Mouse (Mus musculus): Measurements from ENCODE around the gene Hrc. TPM values are rescaled to one million over a fixed set of nuclear protein-coding genes. Genes with fewer than 3 reads are reported as not detected.
A peak's percentile ranks its signal among the peaks of the same experiment; 100 is the strongest.

The Hrc gene
- polyA plus RNA-seq, 1 experiment from 2014 or later, result 0.12 TPM

- no peak for DNase-seq (ENCODE audit: low spot score)
- WGBS, result 46% methylated on average over 10 of the region's 10 CpGs
- Histone ChIP-seq H3K27ac (replicated peaks) (no peak overlapping the region), H3K4me1 (peaks cover 31% of the 10 kb centered on the region), H3K27me3 (ENCODE audit: low read depth, poor library complexity, severe bottlenecking) (no peaks in the 10 kb centered on the region), H3K4me3 (no peak overlapping the region), H3K36me3 (no peaks in the 10 kb centered on the region), H3K9me3 (replicated peaks) (no peaks in the 10 kb centered on the region)
These were observed 22.2 kb upstream of the Hrc start for GRCm38 (mm10) chr7:45312686-45313453.

DNA sequence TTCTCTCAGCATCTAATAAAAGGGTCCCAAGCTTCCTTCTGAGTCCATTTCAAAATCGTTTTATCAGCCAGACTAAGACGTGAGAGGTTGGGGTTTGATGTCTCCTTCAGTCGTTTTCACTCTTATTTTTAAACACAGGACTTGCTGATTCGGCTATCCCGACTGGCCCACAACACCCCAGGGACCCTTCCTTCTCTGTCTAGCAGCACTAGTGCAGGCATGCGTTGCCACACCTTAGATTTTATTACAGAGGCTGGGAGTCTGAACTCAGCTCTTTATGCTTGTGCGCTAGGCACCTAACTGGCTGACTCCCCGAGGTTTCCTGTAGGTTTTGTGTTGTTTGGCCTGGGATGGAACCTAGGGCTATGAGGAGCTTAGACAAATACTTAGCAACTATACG is 21.6 kb upstream of the Hrc start:
- no peak for DNase-seq (ENCODE audit: low spot score)
- Histone ChIP-seq H3K4me1 (peaks cover 31% of the 10 kb centered on the region), H3K27me3 (ENCODE audit: low read depth, poor library complexity, severe bottlenecking) (no peaks in the 10 kb centered on the region), H3K9me3 (replicated peaks) (no peaks in the 10 kb centered on the region), H3K36me3 (no peaks in the 10 kb centered on the region), H3K27ac (replicated peaks) (no peak overlapping the region), H3K4me3 (no peak overlapping the region)
- WGBS, result 57% methylated on average over 9 of the region's 9 CpGs

GRCm38 (mm10) chr7:45315182-45315701 is 19.8 kb upstream of the Hrc start:
- Histone ChIP-seq H3K36me3 (no peaks in the 10 kb centered on the region), H3K4me3 (no peak overlapping the region), H3K4me1 (peaks cover 15% of the 10 kb centered on the region), H3K27me3 (ENCODE audit: low read depth, poor library complexity, severe bottlenecking) (no peaks in the 10 kb centered on the region), H3K9me3 (replicated peaks) (no peaks in the 10 kb centered on the region), H3K27ac (replicated peaks) (no peak overlapping the region)
- DNase-seq (ENCODE audit: low spot score), result no peak
- 89% methylated on average over 10 of the region's 10 CpGs for WGBS

DNA sequence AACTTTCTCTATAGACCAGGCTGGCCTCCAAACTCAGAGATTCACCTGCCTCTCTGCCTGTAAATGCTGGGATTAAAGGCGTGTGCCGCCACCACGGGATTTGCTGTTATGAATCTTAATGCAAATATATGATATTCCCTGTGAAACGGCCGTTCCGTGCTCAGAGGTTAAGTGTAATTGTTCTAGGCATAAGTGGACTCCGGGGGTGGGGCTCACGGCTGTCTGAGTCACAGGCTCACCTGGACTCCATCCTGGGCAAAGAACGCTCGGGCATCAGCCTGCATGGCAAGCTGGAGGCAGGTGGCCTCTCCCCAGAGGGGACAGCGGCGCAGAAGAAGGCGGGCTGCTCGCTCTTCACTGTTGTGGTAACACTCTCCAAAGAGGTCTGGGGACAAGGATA is 18.6 kb upstream of the Hrc start:
- DNase-seq (ENCODE audit: low spot score), result no peak
- H3K27me3 ChIP-seq (ENCODE audit: low read depth, poor library complexity, severe bottlenecking), result no peaks in the 10 kb centered on the region
- peaks cover 13% of the 10 kb centered on the region for H3K4me1 ChIP-seq
- no peak overlapping the region for H3K4me3 ChIP-seq
- H3K9me3 ChIP-seq (replicated peaks), result no peaks in the 10 kb centered on the region
- H3K36me3 ChIP-seq, result no peaks in the 10 kb centered on the region
- no peak overlapping the region for H3K27ac ChIP-seq (replicated peaks)
- 94% methylated on average over 14 of the region's 14 CpGs for WGBS

GRCm38 (mm10) chr7:45322245-45322644 is 12.8 kb upstream of the Hrc start:
- WGBS, result 95% methylated on average over 4 of the region's 4 CpGs
- H3K36me3 ChIP-seq, result no peaks in the 10 kb centered on the region
- H3K27me3 ChIP-seq (ENCODE audit: low read depth, poor library complexity, severe bottlenecking), result no peaks in the 10 kb centered on the region
- DNase-seq (ENCODE audit: low spot score), result no peak
- H3K4me3 ChIP-seq, result no peak overlapping the region
- H3K27ac ChIP-seq (replicated peaks), result no peak overlapping the region
- no peaks in the 10 kb centered on the region for H3K9me3 ChIP-seq (replicated peaks)
- H3K4me1 ChIP-seq, result no peaks in the 10 kb centered on the region

DNA sequence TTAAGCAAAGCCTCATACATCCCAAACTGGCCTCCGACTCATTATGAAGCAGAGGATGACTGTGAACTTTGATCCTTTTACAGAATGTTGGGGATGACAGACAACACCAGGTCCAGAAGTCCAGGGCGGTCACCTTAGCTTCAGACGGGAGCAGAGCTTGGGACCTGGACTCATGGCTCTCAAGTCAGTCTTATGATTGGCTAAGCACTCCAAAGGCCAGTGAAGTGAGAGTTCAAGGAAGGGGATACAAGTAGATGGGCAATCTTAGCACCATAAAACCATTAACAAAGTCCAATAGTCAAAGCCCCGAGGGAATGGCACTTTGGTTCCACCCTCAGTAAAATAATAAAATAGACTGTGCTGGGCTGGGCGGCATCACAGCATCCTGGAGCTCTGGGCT is 12.0 kb upstream of the Hrc start:
- no peak for DNase-seq (ENCODE audit: low spot score)
- H3K36me3 ChIP-seq, result no peaks in the 10 kb centered on the region
- no peak overlapping the region for H3K27ac ChIP-seq (replicated peaks)
- no peaks in the 10 kb centered on the region for H3K27me3 ChIP-seq (ENCODE audit: low read depth, poor library complexity, severe bottlenecking)
- no peaks in the 10 kb centered on the region for H3K9me3 ChIP-seq (replicated peaks)
- 89% methylated on average over 5 of the region's 5 CpGs for WGBS
- no peak overlapping the region for H3K4me3 ChIP-seq
- H3K4me1 ChIP-seq, result no peaks in the 10 kb centered on the region

- Histone ChIP-seq H3K4me1 (no peaks in the 10 kb centered on the region), H3K36me3 (no peaks in the 10 kb centered on the region), H3K27me3 (ENCODE audit: low read depth, poor library complexity, severe bottlenecking) (no peaks in the 10 kb centered on the region), H3K27ac (replicated peaks) (no peak overlapping the region), H3K9me3 (replicated peaks) (no peaks in the 10 kb centered on the region), H3K4me3 (no peak overlapping the region)
- no peak for DNase-seq (ENCODE audit: low spot score)
These were observed 9.3 kb upstream of the Hrc start for GRCm38 (mm10) chr7:45325800-45326199.

- no peaks in the 10 kb centered on the region for H3K36me3 ChIP-seq
- 81% methylated on average over 13 of the region's 13 CpGs for WGBS
- DNase-seq (ENCODE audit: low spot score), result no peak
- H3K4me3 ChIP-seq, result no peak overlapping the region
- H3K4me1 ChIP-seq, result peaks cover 16% of the 10 kb centered on the region
- H3K27me3 ChIP-seq (ENCODE audit: low read depth, poor library complexity, severe bottlenecking), result peaks cover 16% of the 10 kb centered on the region
- no peak overlapping the region for H3K27ac ChIP-seq (replicated peaks)
- H3K9me3 ChIP-seq (replicated peaks), result no peaks in the 10 kb centered on the region
These were observed 6.1 kb upstream of the Hrc start for GRCm38 (mm10) chr7:45328841-45329475.

DNA sequence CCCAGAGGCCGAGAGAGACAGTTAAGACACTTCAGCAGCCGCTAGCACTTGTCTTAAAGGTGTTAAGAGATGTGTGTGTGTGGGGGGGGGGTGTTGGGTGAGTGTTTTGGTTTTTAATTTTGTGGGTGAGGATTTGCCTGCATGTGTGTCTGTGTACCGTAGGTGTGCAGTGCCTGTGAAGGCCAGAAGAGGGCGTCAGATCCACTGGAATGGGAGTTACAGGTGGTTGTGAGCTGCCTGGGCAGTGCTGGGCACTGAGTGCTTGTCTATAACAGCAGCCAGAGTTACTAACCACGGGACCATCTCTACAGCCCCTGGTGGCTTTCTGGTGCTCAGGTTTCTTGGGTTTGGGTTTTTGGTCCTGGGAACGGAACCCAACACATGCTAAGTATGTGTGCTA is 3.6 kb upstream of the Hrc start:
- H3K27ac ChIP-seq (replicated peaks), result no peak overlapping the region
- peaks cover 42% of the 10 kb centered on the region for H3K27me3 ChIP-seq (ENCODE audit: low read depth, poor library complexity, severe bottlenecking)
- no peaks in the 10 kb centered on the region for H3K36me3 ChIP-seq
- no peak for DNase-seq (ENCODE audit: low spot score)
- no peaks in the 10 kb centered on the region for H3K9me3 ChIP-seq (replicated peaks)
- 81% methylated on average over 6 of the region's 6 CpGs for WGBS
- H3K4me3 ChIP-seq, result no peak overlapping the region
- peaks cover 32% of the 10 kb centered on the region for H3K4me1 ChIP-seq

- Histone ChIP-seq H3K27me3 (ENCODE audit: low read depth, poor library complexity, severe bottlenecking) (peaks cover 55% of the 10 kb centered on the region), H3K27ac (replicated peaks) (peak overlapping the region; percentile 84)
- WGBS, result 3% methylated on average over 22 of the region's 22 CpGs
These were observed 2.2 kb upstream of the Hrc start for GRCm38 (mm10) chr7:45332685-45333425.

DNA sequence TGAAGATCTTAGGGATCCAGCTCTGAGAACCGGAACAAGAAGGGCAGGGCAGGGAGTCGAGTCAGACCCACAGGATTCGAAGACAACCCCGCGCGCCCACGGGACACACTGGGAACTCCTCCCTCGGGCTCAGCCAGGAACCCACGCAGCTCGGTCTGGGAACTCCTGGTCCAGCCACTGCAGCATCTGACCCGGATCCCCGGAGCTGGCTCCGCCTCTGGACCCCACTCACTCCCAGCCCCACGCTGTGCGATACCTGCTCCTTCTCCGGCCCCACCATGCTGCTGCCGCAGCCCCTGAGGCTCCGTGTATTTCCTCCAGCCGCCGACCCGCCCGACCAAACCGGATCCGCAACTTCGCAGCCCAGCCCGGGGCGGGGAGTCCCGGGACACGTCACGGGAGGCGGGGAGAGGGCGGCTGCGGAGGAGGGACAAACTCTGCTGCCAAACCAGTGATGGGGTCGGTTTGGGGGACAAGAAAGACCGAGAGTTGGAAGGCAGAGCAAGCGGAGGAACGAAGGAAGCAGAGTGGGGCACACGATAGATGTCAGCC is 1.6 kb upstream of the Hrc start, which contains the start of gene Trpm4:
Gene Trpm4 (minus strand): TSS at position 350 of the 552 bp plus-strand sequence.
- WGBS, result under 1% methylated on average over 38 of the region's 38 CpGs
- Histone ChIP-seq H3K4me1 (peaks cover 46% of the 10 kb centered on the region), H3K36me3 (no peaks in the 10 kb centered on the region), H3K27ac (replicated peaks) (peak within 1 kb of the TSS; percentile 84), H3K27me3 (ENCODE audit: low read depth, poor library complexity, severe bottlenecking) (peaks cover 62% of the 10 kb centered on the region), H3K9me3 (replicated peaks) (no peaks in the 10 kb centered on the region), H3K4me3 (peak within 1 kb of the TSS; percentile 79)
- peak; percentile 80 for DNase-seq (ENCODE audit: low spot score)

More at GRCm38 (mm10) chr7:45332685-45333425, 2.2 kb upstream of the Hrc start:
- Histone ChIP-seq H3K4me1 (peaks cover 39% of the 10 kb centered on the region), H3K36me3 (no peaks in the 10 kb centered on the region), H3K4me3 (peak overlapping the region; percentile 79), H3K9me3 (replicated peaks) (no peaks in the 10 kb centered on the region)
- peak; percentile 57 for DNase-seq (ENCODE audit: low spot score)

DNA sequence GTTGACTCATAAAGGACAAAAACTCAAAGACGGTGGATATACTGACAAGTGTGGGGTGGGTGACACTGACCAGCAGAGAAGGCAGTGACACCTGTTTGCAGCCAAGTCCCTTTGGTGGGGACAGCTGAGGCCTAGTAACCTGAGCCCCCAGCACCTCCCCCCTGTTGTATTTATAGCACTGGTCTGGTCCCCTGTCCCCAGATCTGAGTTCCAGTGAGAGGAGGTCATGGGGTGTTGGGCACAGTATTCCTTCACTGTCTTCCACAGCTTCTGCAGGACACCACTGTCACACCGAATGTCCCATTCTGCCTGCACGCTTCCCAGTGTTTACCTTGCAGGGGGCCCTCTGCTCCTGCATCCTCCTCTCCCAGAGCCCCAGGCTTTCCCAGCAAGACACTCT is 485 bp upstream of the Hrc start:
- Histone ChIP-seq H3K4me1 (peaks cover 57% of the 10 kb centered on the region), H3K9me3 (replicated peaks) (no peaks in the 10 kb centered on the region), H3K27me3 (ENCODE audit: low read depth, poor library complexity, severe bottlenecking) (peaks cover 66% of the 10 kb centered on the region), H3K27ac (replicated peaks) (no peak overlapping the region), H3K36me3 (no peaks in the 10 kb centered on the region), H3K4me3 (peak overlapping the region; percentile 79)
- DNase-seq (ENCODE audit: low spot score), result no peak
- WGBS, result 30% methylated on average over 3 of the region's 3 CpGs
